Mouse (Mus musculus): ENCODE data around the gene Bivm. TPM values are rescaled to one million over a fixed set of nuclear protein-coding genes. Genes with fewer than 3 reads are reported as not detected.

Gene Bivm
- total and polyA plus RNA-seq, 3 experiments, result 11.8 to 27.2 TPM; not detected in 1

- no peaks in the 10 kb centered on the region for H3K9me3 ChIP-seq (replicated peaks; ENCODE audit: insufficient read depth, low read length)
- DNase-seq (ENCODE audit: low read depth, low spot score), result no peak
- no peak overlapping the region for H3K9ac ChIP-seq (ENCODE audit: control insufficient read depth, low read depth, low read length, poor library complexity, severe bottlenecking)
- H3K27ac ChIP-seq (ENCODE audit: control insufficient read depth, low read depth, low read length), result no peak overlapping the region
- peaks cover 4 to 6% of the 10 kb centered on the region in 2 experiments; a peak in 3 of 4 replicates for H3K36me3 ChIP-seq (ENCODE audit: control insufficient read depth in 1 of 2, insufficient read depth in 2 of 2, low read length in 2 of 2)
- no peaks in the 10 kb centered on the region for H3K27me3 ChIP-seq (ENCODE audit: control insufficient read depth in 1 of 2, insufficient read depth in 2 of 2, low read length in 2 of 2)
- H3K4me1 ChIP-seq (ENCODE audit: control insufficient read depth in 1 of 2, insufficient read depth in 2 of 2, low read length in 2 of 2), result no peaks in the 10 kb centered on the region; a peak in 1 of 4 replicates
- TF ChIP-seq CHD1 (IDR thresholded peaks at IDR 0.05; ENCODE audit: low read depth, low read length), result no peak
- H3K79me2 ChIP-seq (ENCODE audit: control insufficient read depth, insufficient read depth, low read length, poor library complexity), result no peaks in the 10 kb centered on the region
- no peak overlapping the region for H3K4me3 ChIP-seq (ENCODE audit: control insufficient read depth in 1 of 2, insufficient read depth in 1 of 2, low read depth in 2 of 2, low read length in 2 of 2)
These were observed 11.3 kb downstream of the Bivm start for GRCm38 (mm10) chr1:44129929-44130581.

DNA sequence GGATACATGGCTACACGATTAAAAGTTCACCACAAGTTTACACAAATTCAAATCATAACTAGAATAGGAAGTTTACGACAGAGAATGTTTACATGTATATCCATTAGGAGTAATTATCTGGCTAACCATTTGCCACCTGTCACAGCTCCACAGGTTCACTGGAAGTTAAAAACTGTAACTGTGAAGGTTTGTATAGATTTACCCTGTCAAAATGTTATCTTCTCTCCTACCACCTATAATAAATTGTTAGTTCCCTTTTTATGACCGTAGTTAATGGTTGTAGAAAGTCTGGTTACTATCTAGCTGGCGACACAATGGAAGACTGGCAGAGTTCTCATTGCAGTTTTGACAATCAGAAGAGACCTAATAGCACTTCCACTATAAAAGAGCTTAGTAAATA, 21.5 kb downstream of the Bivm start:
- TF ChIP-seq USF2 (IDR thresholded peaks at IDR 0.05; ENCODE audit: borderline replicate concordance in 1 of 2, insufficient read depth in 1 of 2, low read depth in 1 of 2, low read length in 2 of 2) (no peak), GATA1 (IDR thresholded peaks at IDR 0.05; ENCODE audit: low read depth, low read length) (peak; percentile 95), KAT2A (conservative IDR thresholded peaks at IDR 0.05; ENCODE audit: low read depth, low read length) (no peak), RCOR1 (IDR thresholded peaks at IDR 0.05; ENCODE audit: low read depth, low read length) (peak; percentile 83), ETS1 (IDR thresholded peaks at IDR 0.05; ENCODE audit: low read depth, low read length) (peak; percentile 81), MAFK (IDR thresholded peaks at IDR 0.05; ENCODE audit: borderline replicate concordance, low read depth, low read length) (no peak), POLR2AphosphoS5 (IDR thresholded peaks at IDR 0.05; ENCODE audit: borderline replicate concordance, low read depth, low read length) (no peak), EP300 (IDR thresholded peaks at IDR 0.05; ENCODE audit: low read depth in 1 of 2, low read length in 2 of 2) (peak; percentile 92 to 95), UBTF (IDR thresholded peaks at IDR 0.05; ENCODE audit: borderline replicate concordance, insufficient read depth, low read depth, low read length) (no peak), MXI1 (IDR thresholded peaks at IDR 0.05; ENCODE audit: low read depth, low read length) (0 out of 2 replicates have a peak, but pooled peaks have one; percentile 50), SIN3A (IDR thresholded peaks at IDR 0.05; ENCODE audit: low read length) (peak; percentile 78), TCF12 (IDR thresholded peaks at IDR 0.05; ENCODE audit: low read depth, low read length) (peak; percentile 93), ZKSCAN1 (IDR thresholded peaks at IDR 0.05; ENCODE audit: low read depth, low read length) (no peak), POLR2A (IDR thresholded peaks at IDR 0.05; ENCODE audit: control insufficient read depth in 1 of 2, insufficient read depth in 1 of 2, low read depth in 1 of 2, low read length in 2 of 2, poor library complexity in 1 of 2) (no peak), POLR2AphosphoS2 (IDR thresholded peaks at IDR 0.05; ENCODE audit: low read length) (no peak), MYC (IDR thresholded peaks at IDR 0.05; ENCODE audit: low read depth, low read length) (0 out of 2 replicates have a peak, but pooled peaks have one; percentile 40), BHLHE40 (IDR thresholded peaks at IDR 0.05; ENCODE audit: borderline replicate concordance, low read depth, low read length) (0 out of 2 replicates have a peak, but pooled peaks have one; percentile 4), TAL1 (IDR thresholded peaks at IDR 0.05; ENCODE audit: low read length) (peak; percentile 85), TBP (IDR thresholded peaks at IDR 0.05; ENCODE audit: low read depth, low read length) (no peak), MYB (IDR thresholded peaks at IDR 0.05; ENCODE audit: low read depth, low read length) (peak; percentile 66; the same call in 1 of the 2 replicates)
- Histone ChIP-seq H3K36me3 (ENCODE audit: control insufficient read depth in 1 of 2, insufficient read depth in 2 of 2, low read length in 2 of 2) (peaks cover 0 to 23% of the 10 kb centered on the region in 2 experiments; a peak in 3 of 4 replicates), H3K4me1 (ENCODE audit: control insufficient read depth in 1 of 2, insufficient read depth in 2 of 2, low read length in 2 of 2) (peaks cover 3 to 13% of the 10 kb centered on the region in 2 experiments), H3K9ac (ENCODE audit: control insufficient read depth, low read depth, low read length, poor library complexity, severe bottlenecking) (no peak overlapping the region), H3K79me2 (ENCODE audit: control insufficient read depth, insufficient read depth, low read length, poor library complexity) (no peaks in the 10 kb centered on the region), H3K27me3 (ENCODE audit: control insufficient read depth in 1 of 2, insufficient read depth in 2 of 2, low read length in 2 of 2) (no peaks in the 10 kb centered on the region), H3K27ac (ENCODE audit: control insufficient read depth, low read depth, low read length) (no peak overlapping the region; the same call in 1 of the 2 replicates), H3K4me3 (ENCODE audit: control insufficient read depth in 1 of 2, insufficient read depth in 1 of 2, low read depth in 2 of 2, low read length in 2 of 2) (no peak overlapping the region), H3K9me3 (replicated peaks; ENCODE audit: insufficient read depth, low read length) (no peaks in the 10 kb centered on the region)
- DNase-seq (ENCODE audit: low read depth, low spot score), result peak; percentile 77
